Mouse (Mus musculus) forebrain, embryonic 10.5 days (tissue): ENCODE results near the gene B4galt4. TPM values are rescaled to one million over a fixed set of nuclear protein-coding genes. Genes with fewer than 3 reads are reported as not detected.

Experiments
- DNase-seq: peaks from one replicate; pipeline ENCODE4 v3.0.0-alpha.2; 2017; ENCODE audit warnings: low spot score; ENCODE audit errors: extremely low spot score
- H3K27ac ChIP-seq: fragments of 300-500 bp; sonication (generic); 2 replicates; pipeline ENCODE4 v1.5.1; 2016; ENCODE audit warnings: mild to moderate bottlenecking
- H3K27me3 ChIP-seq: fragments of 300-500 bp; sonication (generic); 2 replicates; pipeline ENCODE4 v1.6.1; 2016; ENCODE audit warnings: mild to moderate bottlenecking; ENCODE audit not compliant: poor library complexity, severe bottlenecking
- H3K36me3 ChIP-seq: fragments of 300-500 bp; sonication (generic); replicated peaks from 2 replicates; pipeline ENCODE4 v1.6.1; 2016; ENCODE audit warnings: mild to moderate bottlenecking, moderate library complexity
- H3K4me1 ChIP-seq: fragments of 300-500 bp; sonication (generic); 2 replicates; pipeline ENCODE4 v1.6.1; 2016
- H3K4me3 ChIP-seq: fragments of 300-500 bp; sonication (generic); 2 replicates; pipeline ENCODE4 v1.5.1; 2016; ENCODE audit warnings: mild to moderate bottlenecking, moderate library complexity
- H3K9me3 ChIP-seq: fragments of 300-500 bp; sonication (generic); 2 replicates; pipeline ENCODE4 v1.6.1; 2016; ENCODE audit warnings: mild to moderate bottlenecking, moderate library complexity
- WGBS: fragments of 180-500 bp; shearing (Covaris S2); methylation state at CpG from one replicate; pipeline ENCODE4 v1.1.7; 2016; 5-methylcytosine and 5-hydroxymethylcytosine counted together
- polyA plus RNA-seq: library from polyadenylated mRNA; unstranded; fragments of >200 nt; fragmentation: Nextera tagmentation; extraction: Ambion mirVana; gene quantifications from 2 replicates; pipeline ENCODE4 v1.2.1, GENCODE M21; 2016

Gene B4galt4
- polyA plus RNA-seq, 1 experiment from 2014 or later = 27.1 TPM

DNA sequence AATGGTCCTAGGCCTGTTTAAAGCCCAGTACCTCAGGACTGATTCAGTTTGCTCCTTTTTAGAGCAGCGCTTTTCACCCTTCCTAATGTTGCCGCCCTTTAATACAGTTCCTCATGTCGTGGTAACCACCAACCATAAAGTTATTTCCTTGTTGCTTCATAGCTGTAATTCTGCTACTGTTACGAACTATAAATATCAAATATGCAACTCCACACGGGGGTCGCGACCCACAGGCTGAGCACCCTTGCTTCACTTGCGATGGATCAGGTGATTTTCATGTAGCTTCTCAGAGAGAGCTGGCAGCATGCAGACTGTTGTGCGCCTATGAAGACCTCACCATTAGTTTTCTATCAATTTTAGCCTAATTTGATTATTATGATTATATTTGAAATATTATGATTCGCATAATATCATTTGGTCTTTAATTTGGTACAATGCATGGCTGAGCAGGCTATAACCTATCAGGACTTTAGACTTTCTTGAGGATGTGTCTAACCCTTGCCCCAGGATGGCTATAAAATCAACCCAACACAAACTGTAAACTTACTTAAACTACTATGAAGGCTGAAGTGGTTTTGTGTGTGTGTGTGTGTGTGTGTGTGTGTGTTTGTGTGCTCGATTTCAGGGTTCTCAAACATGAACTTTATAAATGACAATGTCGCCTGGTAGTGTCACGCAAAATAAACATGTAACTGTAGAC, 710 bp upstream of the B4galt4 start:
- 85% methylated on average over 13 of the region's 13 CpGs for WGBS

DNA sequence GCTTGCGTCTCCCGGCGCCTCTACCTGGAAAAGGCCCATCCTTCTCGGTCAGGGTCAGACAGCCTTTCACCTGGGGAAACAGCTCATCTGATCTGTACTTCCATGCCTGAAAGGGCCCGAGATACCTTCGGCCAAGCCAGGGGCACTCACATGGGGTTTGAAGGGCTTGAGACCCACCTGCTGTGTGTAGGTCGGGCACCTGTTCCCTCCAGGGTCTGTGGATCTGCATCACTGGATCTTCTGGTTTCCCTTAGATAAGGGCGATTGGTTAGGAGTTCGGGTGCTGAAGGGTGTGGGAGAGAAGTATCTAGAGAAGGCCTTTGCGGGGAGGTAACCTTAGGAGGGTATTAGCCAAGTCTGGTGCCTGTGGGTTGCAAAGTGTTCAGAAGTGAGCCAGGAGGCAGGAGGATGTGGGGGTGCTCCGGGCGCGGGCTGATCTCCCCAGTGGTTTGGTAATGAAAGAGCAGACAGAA, 631 bp downstream of the B4galt4 start:
- under 1% methylated on average over 13 of the region's 13 CpGs for WGBS
- DNase-seq = peak; percentile 38
- Histone ChIP-seq H3K27me3 (peaks cover 18% of the 10 kb centered on the region; the same call in 1 of the 2 replicates), H3K27ac (peak overlapping the region; percentile 90), H3K4me1 (peaks cover 23% of the 10 kb centered on the region), H3K9me3 (no peaks in the 10 kb centered on the region), H3K4me3 (peak overlapping the region; percentile 87), H3K36me3 (no peaks in the 10 kb centered on the region)

More for the DNA sequence above, 710 bp upstream of the B4galt4 start:
- Histone ChIP-seq H3K27ac (no peak overlapping the region), H3K36me3 (no peaks in the 10 kb centered on the region), H3K27me3 (peaks cover 18% of the 10 kb centered on the region; the same call in 1 of the 2 replicates), H3K9me3 (no peaks in the 10 kb centered on the region), H3K4me3 (peak overlapping the region; percentile 87), H3K4me1 (peaks cover 23% of the 10 kb centered on the region)
- no peak for DNase-seq

DNA sequence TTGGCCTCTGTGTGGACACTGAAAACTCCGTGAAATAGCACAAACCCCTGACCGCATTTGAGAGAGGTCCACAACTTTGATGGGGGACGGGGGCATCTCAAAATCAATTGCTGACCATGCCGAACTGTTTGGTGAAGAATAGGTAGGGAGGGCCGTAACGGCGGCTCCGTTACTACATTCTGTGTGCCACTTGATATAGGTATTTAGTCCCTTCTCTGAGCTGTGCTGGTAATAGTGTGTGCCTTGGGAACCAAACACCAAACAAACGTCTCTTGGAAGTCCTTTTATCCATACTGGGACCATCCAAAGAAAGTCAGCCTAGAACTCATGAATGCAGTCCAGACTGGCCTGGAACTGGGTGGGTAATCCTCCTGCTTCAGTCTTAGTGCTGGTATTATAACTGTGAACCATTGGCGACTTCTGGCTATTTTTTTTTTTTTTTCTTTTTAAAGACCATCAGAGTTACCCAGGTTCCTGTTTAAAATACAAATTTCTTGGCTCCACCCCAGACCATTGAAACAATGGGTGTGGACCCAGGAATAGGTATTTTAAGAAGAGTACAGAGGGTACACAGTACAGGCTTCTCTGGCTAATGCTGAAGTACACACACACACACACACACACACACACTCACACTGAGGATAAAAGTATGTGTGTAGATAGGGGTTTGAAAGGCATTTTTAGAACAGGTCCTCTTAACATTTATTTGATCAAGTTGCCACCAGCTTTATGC, 2.0 kb downstream of the B4galt4 start:
- DNase-seq = no peak
- 87% methylated on average over 10 of the region's 10 CpGs for WGBS
- H3K27me3 ChIP-seq = peaks cover 18% of the 10 kb centered on the region; the same call in 1 of the 2 replicates

DNA sequence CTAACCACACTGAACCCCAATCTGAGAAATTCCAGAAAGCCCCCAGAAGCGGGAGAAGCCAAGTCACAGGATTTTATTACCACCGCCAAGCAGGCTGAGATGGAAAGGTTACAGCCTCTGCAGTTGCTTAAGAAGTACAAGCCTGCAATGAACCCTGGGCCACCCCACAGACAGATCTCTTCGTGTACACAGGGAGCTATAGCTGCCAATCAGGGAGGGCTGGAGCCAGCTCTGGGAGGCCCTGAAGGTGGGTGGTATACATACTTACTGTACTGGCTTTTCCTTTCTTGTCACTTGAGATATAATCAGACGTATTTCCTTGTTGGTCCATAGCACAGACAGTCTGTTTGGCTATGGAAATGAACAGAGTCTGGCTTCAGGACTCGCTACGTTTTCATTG, 8.7 kb downstream of the B4galt4 start:
- no peak for DNase-seq
- Histone ChIP-seq H3K9me3 (no peaks in the 10 kb centered on the region), H3K27ac (no peak overlapping the region), H3K4me3 (no peak overlapping the region), H3K4me1 (peaks cover 15% of the 10 kb centered on the region), H3K36me3 (peaks cover 7% of the 10 kb centered on the region), H3K27me3 (no peaks in the 10 kb centered on the region)
- WGBS = 85% methylated on average over 6 of the region's 6 CpGs

More for the DNA sequence above, 2.0 kb downstream of the B4galt4 start:
- Histone ChIP-seq H3K27ac (no peak overlapping the region), H3K36me3 (no peaks in the 10 kb centered on the region), H3K4me3 (no peak overlapping the region), H3K4me1 (peaks cover 23% of the 10 kb centered on the region), H3K9me3 (no peaks in the 10 kb centered on the region)

DNA sequence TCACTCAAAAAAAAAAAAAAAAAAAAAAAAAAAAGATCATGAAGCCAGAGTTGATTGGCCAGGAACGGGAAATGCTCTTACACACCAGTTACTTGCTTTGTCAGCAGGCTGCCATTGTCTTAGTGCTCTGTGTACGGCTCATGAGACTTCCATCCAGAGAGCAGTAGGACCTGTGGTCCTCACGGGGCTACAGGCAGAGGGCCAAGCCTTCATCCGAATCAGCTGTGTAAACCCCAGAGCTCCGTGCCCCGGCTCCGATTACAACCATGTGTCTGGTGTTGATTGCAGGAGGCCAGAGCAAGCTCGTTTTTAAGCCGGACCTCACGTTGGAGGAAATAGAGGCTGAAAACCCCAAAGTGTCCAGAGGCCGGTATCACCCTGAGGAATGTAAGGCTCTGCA, 11.6 kb downstream of the B4galt4 start:
- WGBS = 67% methylated on average over 11 of the region's 11 CpGs
- Histone ChIP-seq H3K4me3 (no peak overlapping the region), H3K27ac (peak overlapping the region; percentile 69; the same call in 1 of the 2 replicates), H3K9me3 (no peaks in the 10 kb centered on the region), H3K36me3 (peaks cover 19% of the 10 kb centered on the region), H3K27me3 (no peaks in the 10 kb centered on the region), H3K4me1 (peaks cover 21% of the 10 kb centered on the region)
- peak; percentile 48 for DNase-seq

DNA sequence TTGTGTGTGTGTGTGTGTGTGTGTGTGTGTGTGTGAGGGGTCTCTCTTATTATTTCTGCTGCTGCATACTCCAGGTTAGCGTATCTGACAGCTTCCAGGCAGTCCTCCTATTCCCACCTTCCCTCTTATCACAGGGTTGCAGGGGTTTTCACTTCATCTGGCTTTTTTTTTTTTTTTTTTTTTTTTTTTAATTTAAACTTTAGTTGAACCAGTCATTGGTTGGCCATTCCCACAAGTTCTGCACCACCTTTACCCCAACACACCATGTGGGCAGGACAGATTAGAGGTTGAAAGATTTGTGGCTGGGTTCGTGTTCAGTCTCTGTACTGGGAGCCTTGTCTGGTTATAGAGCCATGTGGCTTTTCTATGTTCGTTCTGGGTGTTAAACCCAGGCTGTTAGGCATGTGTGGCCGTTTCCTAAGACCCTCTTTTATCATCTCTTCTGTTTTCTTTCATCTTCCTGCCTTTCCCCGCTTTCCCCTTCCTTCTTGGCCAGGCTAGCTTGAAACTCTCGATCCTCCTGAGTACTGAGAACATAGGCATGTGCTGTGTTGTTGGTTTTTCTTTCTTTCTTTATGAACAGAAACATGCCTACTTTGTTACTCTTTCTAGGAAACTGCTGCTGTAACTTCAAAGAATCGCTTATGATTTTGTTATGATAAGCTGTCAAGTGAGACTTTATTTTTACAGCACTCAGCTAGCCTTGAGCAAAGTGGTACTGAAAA, 13.6 kb downstream of the B4galt4 start:
- H3K36me3 ChIP-seq = peaks cover 24% of the 10 kb centered on the region
- H3K4me1 ChIP-seq = peaks cover 28% of the 10 kb centered on the region
- no peaks in the 10 kb centered on the region for H3K27me3 ChIP-seq
- no peak for DNase-seq
- H3K27ac ChIP-seq = 0 out of 2 replicates have a peak overlapping the region, but pooled peaks have one; percentile 2
- H3K4me3 ChIP-seq = no peak overlapping the region
- H3K9me3 ChIP-seq = no peaks in the 10 kb centered on the region
- WGBS = 80% methylated on average over 7 of the region's 7 CpGs

DNA sequence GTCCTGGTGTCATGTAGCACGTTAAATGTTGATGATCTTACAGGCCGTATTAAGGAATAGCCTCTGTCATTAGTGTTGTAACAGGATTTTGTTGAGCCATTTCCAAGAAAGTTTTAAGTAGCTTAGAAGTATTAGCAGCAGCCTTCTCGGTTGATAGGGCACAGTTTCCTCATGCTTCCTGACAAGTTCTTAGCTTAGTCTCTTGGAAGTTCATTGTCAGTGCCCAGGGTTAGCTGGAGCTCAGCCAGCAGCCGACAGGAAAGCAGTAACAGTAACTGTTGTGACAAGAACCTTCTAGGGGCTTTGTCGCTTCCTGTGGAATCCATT, 14.1 kb downstream of the B4galt4 start:
- no peaks in the 10 kb centered on the region for H3K9me3 ChIP-seq
- 0 out of 2 replicates have a peak overlapping the region, but pooled peaks have one; percentile 46 for H3K27ac ChIP-seq
- H3K4me1 ChIP-seq = peaks cover 28% of the 10 kb centered on the region
- no peak overlapping the region for H3K4me3 ChIP-seq
- no peak for DNase-seq
- H3K36me3 ChIP-seq = peaks cover 28% of the 10 kb centered on the region
- WGBS = 71% methylated on average over 5 of the region's 5 CpGs
- no peaks in the 10 kb centered on the region for H3K27me3 ChIP-seq

DNA sequence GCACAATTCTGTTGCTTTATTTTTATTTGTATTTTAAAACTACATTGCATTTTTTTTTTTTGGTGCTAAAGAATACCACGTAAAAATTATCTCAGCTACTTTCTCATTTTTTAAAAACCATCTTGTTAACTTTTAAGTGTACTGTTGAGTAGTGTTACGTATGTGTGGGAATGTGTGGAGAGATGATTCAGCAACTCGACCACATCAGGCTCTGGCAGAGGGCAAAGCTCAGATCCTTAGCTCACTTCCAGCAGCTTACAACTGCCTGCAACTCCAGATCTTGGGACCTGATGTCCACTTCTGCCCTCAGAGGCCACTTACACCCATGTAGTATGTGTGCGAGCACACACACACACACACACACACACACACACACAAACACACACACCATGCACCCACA, 14.5 kb downstream of the B4galt4 start:
- WGBS = 89% methylated on average over 4 of the region's 4 CpGs
- no peak overlapping the region for H3K4me3 ChIP-seq
- H3K27me3 ChIP-seq = no peaks in the 10 kb centered on the region
- H3K27ac ChIP-seq = 0 out of 2 replicates have a peak overlapping the region, but pooled peaks have one; percentile 46
- no peaks in the 10 kb centered on the region for H3K9me3 ChIP-seq
- peaks cover 28% of the 10 kb centered on the region for H3K36me3 ChIP-seq
- DNase-seq = no peak
- peaks cover 28% of the 10 kb centered on the region for H3K4me1 ChIP-seq

DNA sequence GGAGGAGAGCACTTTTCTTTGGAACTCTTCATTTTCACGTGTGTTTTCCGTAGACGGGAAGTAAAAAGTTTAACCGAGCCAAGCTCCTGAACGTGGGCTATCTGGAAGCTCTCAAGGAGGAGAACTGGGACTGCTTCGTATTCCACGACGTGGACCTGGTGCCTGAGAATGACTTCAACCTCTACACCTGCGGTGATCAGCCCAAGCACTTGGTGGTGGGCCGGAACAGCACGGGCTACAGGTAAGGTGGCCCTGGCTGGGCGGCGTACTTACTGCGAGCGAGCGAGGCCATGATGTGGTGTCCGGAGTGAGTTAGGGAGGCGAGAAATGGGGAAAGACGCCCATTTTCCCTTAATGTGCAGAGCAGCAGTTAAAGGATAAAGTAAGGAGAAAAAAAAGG, 15.6 kb downstream of the B4galt4 start:
- H3K36me3 ChIP-seq = peaks cover 29% of the 10 kb centered on the region
- H3K4me3 ChIP-seq = no peak overlapping the region
- no peak for DNase-seq
- H3K27me3 ChIP-seq = no peaks in the 10 kb centered on the region
- no peaks in the 10 kb centered on the region for H3K9me3 ChIP-seq
- H3K4me1 ChIP-seq = peaks cover 27% of the 10 kb centered on the region
- H3K27ac ChIP-seq = 0 out of 2 replicates have a peak overlapping the region, but pooled peaks have one; percentile 31
- WGBS = 97% methylated on average over 19 of the region's 19 CpGs

DNA sequence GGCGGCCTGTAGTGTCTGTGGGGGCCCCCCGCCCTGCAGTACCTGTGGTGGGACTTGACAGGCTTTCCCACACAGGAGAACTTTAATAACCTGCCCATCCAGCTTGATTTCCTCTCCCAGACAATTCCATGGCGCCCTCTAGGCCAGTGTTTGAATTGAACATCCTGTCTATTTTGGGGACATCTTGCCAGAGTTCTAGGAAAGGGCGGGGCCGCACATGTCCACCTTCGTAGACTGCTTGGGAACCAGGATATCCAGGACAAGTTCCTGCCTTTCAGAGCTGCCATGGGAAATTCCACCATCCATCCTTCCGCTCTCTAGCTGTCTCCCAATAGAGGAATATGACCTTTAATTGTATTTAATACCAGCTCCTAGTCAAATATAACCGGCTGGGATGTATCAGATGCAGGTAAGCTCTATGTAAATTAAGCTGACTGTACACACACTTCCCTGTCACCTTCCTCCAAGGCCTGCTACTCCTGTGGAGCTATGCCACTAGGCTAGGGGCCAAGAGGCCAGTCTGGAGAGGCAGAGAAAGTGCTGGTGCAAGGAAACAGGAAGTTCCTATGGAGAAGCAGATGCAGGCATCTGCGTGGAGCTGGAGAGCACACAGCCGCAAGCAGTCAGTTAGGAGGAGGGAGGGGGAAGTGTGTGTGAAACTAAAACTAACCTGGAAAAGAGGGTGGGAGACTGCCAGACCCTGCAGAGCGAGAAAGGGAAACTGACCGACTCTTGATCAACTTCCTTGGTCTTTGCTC, 16.2 kb downstream of the B4galt4 start:
- H3K9me3 ChIP-seq = no peaks in the 10 kb centered on the region
- 88% methylated on average over 12 of the region's 12 CpGs for WGBS
- H3K4me3 ChIP-seq = no peak overlapping the region
- H3K36me3 ChIP-seq = peaks cover 35% of the 10 kb centered on the region
- DNase-seq = no peak
- H3K4me1 ChIP-seq = peaks cover 21% of the 10 kb centered on the region
- no peaks in the 10 kb centered on the region for H3K27me3 ChIP-seq
- 0 out of 2 replicates have a peak overlapping the region, but pooled peaks have one; percentile 31 for H3K27ac ChIP-seq

DNA sequence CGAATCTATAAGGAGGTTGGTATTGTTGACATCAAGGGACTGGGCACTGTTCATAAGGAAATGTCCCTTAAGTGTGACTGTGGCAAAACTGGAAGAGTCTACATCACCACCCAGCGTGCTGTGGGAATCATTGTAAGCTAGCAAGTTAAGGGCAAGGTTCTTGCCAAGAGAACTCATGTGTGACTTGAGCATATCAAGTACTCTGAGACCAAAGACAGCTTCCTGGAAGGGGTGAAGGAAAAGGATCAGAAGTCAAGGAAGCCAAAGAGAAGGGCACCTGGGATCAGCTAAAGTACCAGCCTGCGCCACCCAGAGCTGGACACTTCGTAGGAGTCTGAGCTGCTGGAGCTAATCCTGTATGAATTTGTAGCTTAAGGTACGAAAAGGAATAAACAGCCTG, 18.2 kb downstream of the B4galt4 start:
- Histone ChIP-seq H3K27ac (no peak overlapping the region), H3K36me3 (peaks cover 29% of the 10 kb centered on the region), H3K9me3 (no peaks in the 10 kb centered on the region), H3K4me3 (no peak overlapping the region), H3K27me3 (no peaks in the 10 kb centered on the region), H3K4me1 (peaks cover 14% of the 10 kb centered on the region; the same call in 1 of the 2 replicates)
- DNase-seq = no peak
- WGBS = 94% methylated on average over 5 of the region's 5 CpGs

DNA sequence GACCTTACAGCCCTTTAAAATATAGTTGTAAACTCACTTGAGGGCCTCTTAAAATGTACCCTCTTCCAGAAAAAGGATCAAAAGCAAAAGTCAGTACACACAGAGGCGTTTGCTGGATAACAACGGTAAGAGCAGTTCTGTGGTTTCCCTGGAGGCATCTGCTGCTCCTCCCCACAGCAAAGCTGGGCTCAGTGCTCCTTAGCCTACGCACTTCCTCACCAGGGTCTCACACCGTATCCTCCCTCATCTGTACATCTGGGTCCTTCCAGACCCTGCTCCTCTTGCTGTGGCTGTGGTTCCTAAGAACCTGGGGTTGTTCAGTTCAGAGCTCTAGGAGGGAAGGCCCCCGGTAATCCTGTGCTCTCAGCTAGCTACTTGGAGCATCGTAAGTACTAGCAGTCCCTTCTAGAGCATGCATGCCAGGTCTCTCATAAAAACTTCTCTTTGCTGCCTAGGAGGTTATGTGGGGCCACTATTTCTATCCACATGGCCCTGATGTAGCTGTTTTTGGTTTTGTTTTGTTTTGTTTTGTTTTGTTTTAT, 18.8 kb downstream of the B4galt4 start:
- no peak for DNase-seq
- 86% methylated on average over 6 of the region's 6 CpGs for WGBS

More for the DNA sequence above, 18.8 kb downstream of the B4galt4 start:
- H3K36me3 ChIP-seq = peaks cover 29% of the 10 kb centered on the region
- H3K4me1 ChIP-seq = peaks cover 14% of the 10 kb centered on the region; the same call in 1 of the 2 replicates
- no peaks in the 10 kb centered on the region for H3K9me3 ChIP-seq
- no peaks in the 10 kb centered on the region for H3K27me3 ChIP-seq
- no peak overlapping the region for H3K4me3 ChIP-seq
- no peak overlapping the region for H3K27ac ChIP-seq
